Mouse (Mus musculus): ENCODE data around the gene Cd48. TPM values are rescaled to one million over a fixed set of nuclear protein-coding genes. Genes with fewer than 3 reads are reported as not detected.
"Not testable (repeated sequence)": the region's sequence is repeated elsewhere in the genome, so short reads cannot be mapped to it uniquely, and the experiment has no call there.

The Cd48 gene
- total RNA-seq, 4 experiments from 2014 or later = 2.5 to 6.8 (median 4.1) TPM

- no peak for DNase-seq
Observed at GRCm38 (mm10) chr1:171698983-171699382, 17.2 kb downstream of the Cd48 start.

GRCm38 (mm10) chr1:171713736-171714135 is 31.9 kb downstream of the Cd48 start:
- DNase-seq = not testable (repeated sequence)

- DNase-seq = no peak
Observed at GRCm38 (mm10) chr1:171715434-171715833, 33.6 kb downstream of the Cd48 start.

GRCm38 (mm10) chr1:171716232-171716631 is 34.4 kb downstream of the Cd48 start:
- DNase-seq = no peak

GRCm38 (mm10) chr1:171731195-171731594 is 49.4 kb downstream of the Cd48 start:
- no peak for DNase-seq

GRCm38 (mm10) chr1:171734898-171735297 is 53.1 kb downstream of the Cd48 start:
- no peak for DNase-seq

- no peak for DNase-seq
Observed at GRCm38 (mm10) chr1:171748127-171748969, 66.5 kb downstream of the Cd48 start.

Small RNAs within 50 kb of the gene (microRNA-seq; reads per million reads assigned to microRNA genes)
- 0 reads per million in 2 experiments for gene Mir7683

Other genes with a start within 250 kb of the Cd48 start
- gene F11r, start 244.5 kb upstream of the Cd48 start, total RNA-seq (2022) = 10 to 100 TPM; 26.4 to 53.3 (median 39.5) TPM
- 1 to 10 TPM; 6.0 to 9.4 (median 7.0) TPM for gene Alyref2, start 178.5 kb upstream of the Cd48 start, total RNA-seq (2022)
- not detected for gene Itln1, start 146.7 kb upstream of the Cd48 start, total RNA-seq (2022)
- gene Cd244a, start 122.8 kb upstream of the Cd48 start, total RNA-seq (2022) = 1 to 10 TPM in 2 of 4 experiments, under 1 TPM in 2; 0.71 to 1.3 (median 0.97) TPM
- gene Ly9, start 74.6 kb upstream of the Cd48 start, total RNA-seq (2022) = 1 to 10 TPM in 3 of 4 experiments, under 1 TPM in 1; 0.64 to 3.2 (median 2.1) TPM
- gene Slamf7, start 29.0 kb upstream of the Cd48 start, total RNA-seq (2022) = 1 to 10 TPM in 3 of 4 experiments, under 1 TPM in 1; 0.73 to 4.3 (median 2.0) TPM
- gene Slamf1, start 85.1 kb downstream of the Cd48 start, total RNA-seq (2022) = under 1 TPM in 3 of 4 experiments, not detected in 1; 0.11 to 0.17 (median 0.15) TPM
- 10 to 100 TPM in 2 of 4 experiments, 1 to 10 TPM in 2; 4.2 to 16.6 (median 9.7) TPM for gene Cd84, start 157.7 kb downstream of the Cd48 start, total RNA-seq (2022)
- gene Gm10521, start 213.7 kb downstream of the Cd48 start, total RNA-seq (2022) = under 1 TPM; 0.17 to 0.92 (median 0.48) TPM
- 1 to 10 TPM in 1 of 4 experiments, under 1 TPM in 3; 0.14 to 1.0 (median 0.49) TPM for gene Slamf6, start 235.5 kb downstream of the Cd48 start, total RNA-seq (2022)

All from adrenal gland, adult 8-10 months (tissue).